Mouse (Mus musculus): ENCODE results near the gene Setdb1.
"Not testable (repeated sequence)": the region's sequence is repeated elsewhere in the genome, so short reads cannot be mapped to it uniquely, and the experiment has no call there.

Setdb1 gene

DNA sequence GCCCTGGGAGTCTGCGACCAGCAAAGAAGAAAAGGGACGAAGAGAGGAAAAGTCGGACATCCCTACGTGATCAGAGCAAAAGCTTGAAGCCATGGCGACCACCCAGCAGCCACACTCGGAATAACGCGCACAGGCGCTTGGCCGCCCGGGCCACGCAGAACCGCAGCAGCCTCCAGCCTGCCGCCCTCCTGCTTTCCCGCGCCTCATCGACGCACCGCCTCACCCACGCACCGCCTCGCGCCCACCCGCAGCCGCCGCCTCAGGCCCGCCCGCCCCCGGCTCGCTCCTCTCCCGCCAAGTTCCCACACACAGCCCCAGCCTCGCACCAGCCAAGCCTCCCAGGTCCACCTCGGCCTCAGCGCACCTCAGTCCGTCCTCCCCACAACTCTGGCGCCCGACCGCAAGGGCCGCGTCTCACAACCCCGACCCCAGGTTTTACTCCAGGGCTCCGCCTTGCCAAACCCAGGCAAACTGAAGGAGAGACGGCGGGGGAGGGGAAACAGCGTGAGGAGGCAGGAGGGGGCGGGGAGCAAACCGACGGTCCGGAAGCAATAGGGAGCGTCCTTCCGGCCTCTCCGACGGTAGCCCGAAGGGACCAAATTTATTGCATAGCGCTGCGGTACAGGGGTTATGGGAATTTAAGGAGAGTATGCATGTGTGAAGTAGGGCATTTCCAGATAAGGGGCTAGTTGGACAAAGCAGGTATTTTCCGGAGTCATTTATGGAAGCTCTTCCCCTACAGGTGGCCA lies at the start of gene Setdb1:
Gene Setdb1 (minus strand): TSS at position 502 of the 749 bp plus-strand sequence.
- peak; percentile 98 for DNase-seq

DNA sequence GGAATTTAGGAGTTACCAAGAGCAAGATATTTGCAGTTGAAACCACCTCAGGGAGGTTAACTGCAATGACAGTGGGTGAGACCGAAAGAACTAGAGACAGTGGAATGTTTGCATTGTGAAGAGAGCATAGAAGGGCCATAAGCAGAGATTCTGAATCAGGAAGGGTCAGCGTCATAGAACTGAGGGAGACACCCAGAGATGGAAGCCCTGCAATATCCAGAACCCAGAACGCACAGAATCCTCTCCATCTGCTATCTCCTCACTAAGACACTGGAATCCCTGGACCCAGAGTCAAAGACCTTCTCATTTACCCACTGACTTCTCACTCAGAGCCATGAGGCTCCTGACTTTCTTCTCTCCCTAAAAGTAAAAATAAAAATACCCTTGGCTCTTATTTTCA lies 45.7 kb upstream of the Setdb1 start, which contains the start of gene 4930558C23Rik:
Gene 4930558C23Rik (minus strand): TSS at position 101 of the 400 bp plus-strand sequence.
- DNase-seq = no peak

DNA sequence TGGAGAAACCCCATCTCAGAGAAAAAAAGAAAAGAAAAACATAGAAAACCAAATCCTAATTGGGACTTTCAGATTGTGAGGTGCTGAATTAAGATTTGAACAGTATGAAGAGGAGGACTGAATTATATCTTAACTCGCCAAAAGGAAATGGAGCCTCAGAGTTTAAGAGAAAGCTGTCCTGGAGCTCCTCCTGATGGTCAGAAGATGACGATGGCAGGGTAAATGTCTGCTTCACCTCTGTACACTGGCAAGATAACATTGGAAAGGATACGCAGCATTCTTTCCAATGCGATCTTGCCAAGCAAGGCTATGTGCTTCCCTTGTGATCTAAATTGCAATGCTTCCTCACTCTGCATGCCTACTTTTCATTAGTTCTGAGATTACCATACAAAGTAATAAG lies 37.4 kb upstream of the Setdb1 start:
- peak in 1 of 2 experiments; percentile 8 for DNase-seq

DNA sequence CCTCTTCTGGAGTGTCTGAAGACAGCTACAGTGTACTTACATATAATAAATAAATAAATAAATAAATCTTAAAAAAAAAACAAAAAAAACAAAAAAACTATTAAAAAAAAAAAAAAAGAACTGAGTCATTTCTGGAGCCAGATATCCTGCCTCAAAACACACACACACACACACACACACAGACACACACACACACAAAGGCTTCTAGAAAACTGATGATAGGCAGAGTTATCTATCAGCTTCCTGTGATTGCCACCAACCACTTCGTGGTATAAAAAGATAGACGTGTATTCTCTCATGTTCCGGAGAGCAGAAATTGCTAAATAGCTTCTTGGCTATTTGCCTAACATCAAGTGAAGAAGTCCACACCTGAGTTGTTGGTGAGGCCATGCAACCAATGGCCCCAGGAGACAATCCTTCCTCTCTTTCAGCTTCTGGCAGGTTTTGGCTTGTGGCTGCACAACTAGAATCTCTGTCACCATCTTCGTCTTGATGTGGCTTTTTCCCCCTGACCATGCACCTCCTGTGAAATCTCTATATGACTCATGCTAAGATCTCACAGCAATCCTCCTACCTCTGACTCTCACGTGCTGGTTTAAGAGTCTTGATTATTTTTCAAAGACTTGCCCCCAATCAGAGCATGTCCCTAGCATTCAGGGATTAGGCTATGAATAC lies 28.5 kb upstream of the Setdb1 start:
- no peak for DNase-seq

DNA sequence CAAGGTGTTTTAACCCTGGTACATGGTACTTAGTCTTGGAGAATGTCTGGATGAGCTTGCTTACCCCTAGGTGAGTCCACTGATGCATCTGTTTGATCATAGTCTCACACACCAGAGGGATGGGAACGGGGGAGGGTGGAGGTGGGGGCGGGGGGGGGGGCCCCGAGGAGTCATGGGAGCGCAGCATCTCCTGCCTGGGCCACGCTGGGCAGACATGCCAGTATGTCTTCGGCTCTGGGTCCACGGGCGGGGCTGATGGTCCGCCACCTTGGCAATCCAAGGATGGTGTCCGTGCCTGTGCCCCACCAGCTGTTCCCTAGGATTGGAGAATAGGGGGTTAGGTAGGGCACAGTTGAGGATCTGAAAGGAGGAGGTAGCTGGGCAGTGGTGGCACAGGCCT lies 16.2 kb upstream of the Setdb1 start:
- DNase-seq = no peak

DNA sequence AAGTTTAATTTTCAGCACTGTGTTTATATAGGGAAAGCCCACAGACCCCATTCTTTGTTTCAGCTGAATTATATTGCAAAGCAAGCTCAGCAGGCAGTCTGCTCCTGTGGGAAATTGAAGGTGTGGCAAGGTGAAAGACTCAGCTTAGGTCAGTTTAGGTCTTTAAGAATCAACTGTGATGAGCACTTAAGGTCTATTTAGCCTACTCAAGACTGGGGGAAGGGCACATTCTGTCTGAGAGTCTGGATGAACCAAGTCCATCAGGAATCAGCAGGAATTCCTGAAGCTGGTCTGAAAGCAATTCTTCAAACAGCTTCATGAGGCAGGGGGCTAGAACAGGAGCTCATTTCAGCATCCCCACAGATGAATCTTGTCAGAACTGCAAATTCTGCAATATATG lies 13.1 kb upstream of the Setdb1 start:
- DNase-seq = no peak

DNA sequence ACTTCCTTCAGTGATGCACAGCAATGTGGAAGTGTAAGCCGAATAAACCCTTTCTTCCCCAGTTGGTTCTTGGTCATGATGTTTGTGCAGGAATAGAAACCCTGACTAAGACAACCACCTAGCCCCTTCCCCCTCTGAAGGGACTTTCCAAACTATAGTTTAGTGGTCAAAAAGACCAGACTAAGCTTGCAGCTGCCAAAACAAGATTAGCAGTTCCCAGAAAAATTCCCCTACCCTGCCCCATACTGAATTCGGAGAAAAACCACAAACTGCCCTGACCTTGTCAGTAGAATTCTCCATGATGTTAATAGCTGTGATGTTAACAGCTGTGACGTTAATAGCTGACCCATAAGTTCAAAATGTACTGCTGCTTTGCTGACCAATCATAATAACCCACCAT lies 3.3 kb upstream of the Setdb1 start:
- not testable (repeated sequence) for DNase-seq

DNA sequence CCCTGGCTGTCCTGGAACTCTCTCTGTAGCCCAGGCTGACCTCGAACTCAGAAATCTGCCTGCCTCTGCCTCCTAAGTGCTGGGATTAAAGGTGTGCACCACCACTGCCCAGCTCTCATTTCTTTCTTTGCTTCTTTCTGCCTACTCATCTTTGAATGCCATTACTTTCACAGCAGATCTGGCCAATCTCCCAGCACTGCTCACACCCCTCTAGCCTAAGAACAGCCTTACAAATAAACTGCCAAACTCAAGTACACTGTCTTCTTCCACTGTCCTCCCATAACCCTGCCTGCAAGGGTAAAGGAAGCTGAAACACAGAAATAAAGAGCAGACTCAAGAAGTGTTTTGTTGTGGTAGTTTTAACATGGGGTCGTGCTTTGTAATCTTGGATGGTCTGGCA lies 744 bp upstream of the Setdb1 start:
- DNase-seq = no peak

DNA sequence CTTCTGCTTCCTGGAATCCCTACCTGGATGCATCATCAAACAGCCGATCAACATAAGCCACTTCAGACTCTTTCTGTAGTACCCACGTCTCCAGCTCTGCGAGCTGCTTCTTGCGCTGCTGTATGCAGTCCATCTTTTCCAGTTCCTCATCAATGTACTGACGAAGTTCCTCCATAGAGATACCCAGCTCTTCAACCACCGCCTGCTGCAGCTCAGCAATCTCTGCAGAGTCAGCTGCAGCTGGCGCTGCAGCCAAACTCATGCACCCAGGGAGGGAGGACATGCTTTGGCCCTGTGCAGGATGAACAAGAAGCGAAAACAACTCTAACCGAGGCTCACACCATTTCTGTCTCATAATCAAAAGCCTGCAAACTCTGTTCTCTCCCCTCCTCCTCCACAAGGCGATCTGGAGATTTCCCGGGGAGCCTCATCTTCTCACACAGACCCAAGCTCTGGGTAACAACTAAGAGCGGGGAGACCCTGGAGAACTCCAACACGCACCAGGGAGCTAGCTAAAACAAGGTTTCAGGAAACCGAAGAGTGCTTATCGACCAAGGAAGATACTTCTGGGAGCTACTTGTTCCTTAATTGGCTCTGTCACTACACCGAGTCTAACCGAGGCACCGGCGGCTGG lies 974 bp downstream of the Setdb1 start:
- DNase-seq = peak in 1 of 2 experiments; percentile 14

DNA sequence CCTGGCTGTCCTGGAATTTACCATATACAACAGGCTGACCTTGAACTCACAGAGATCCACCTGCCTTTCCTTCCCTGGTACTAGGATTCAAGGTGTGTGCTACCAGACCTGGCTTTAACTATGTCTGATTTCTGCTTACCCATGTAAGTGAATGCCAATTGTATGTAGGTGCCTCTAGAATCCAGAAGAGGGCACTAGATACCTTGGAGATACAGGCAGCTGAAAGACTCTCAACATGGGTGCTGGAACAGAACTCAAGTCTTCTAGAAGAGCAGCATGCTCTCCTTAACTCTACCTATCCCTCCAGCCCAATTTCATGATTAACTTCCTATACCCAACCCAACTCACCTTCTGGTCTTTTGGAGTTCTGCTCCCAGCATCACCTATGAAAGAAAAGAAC lies 7.5 kb downstream of the Setdb1 start:
- DNase-seq = no peak

DNA sequence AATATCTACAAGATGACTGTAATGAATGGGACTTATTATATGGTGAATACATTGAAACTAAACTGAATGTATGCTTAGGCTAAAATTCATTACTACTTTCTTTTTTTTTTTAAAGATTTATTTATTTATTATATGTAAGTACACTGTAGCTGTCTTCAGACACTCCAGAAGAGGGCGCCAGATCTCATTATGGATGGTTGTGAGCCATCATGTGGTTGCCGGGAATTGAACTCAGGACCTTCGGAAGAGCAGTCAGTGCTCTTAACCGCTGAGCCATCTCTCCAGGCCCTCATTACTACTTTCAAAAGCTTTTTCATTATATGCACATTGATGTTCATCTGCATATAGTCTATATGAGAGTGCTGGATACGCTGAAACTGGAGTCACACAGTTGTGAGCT lies 8.7 kb downstream of the Setdb1 start:
- not testable (repeated sequence) for DNase-seq

DNA sequence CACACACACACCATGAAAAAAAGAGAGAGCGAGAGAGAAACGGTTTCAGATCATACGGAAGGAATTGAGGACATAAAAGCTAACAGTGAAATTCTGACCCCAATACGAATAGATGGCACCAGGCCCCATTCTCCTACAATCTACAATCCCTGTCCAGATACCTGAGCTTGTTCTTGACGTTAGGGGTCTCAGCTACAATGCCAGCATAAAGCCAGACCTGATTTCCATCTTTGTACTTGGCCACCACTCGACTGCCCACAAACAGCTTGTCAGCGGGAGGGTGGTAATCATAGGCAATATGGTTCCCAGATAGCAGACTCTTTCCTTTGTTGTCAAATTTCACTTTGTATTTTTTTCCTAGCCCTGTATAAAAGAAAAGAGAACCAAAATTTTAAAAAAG lies 10.5 kb downstream of the Setdb1 start:
- DNase-seq = no peak

DNA sequence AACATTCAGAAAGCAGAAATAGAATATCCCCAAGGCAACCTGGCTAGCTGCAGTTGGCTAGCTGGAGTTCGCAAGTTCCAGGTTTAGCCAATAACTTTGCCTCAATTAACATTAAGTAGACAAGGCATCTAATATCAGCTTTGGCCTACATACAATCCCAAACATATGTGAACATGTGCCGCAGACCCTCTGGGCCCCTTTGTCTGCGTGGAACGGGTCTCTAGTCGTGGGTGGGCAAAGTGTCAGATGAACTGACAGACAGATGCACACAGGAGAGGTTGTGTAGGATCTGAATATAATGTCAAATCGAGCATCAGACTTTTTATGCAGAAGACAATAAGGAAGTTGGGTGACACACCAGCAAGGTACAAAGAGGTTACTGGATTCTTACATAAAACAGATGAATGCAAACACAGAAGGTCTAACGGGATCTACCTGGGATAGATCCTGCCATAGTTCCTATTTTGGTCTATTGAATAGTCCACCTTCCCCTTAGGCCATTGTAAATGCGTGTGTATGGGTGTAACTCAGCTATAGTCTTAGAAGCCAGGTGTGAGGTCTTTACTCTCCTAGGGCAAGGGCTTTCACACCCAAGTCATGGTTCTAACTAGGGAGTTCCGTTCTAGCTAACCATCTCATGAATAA lies 13.5 kb downstream of the Setdb1 start:
- DNase-seq = not testable (repeated sequence)

DNA sequence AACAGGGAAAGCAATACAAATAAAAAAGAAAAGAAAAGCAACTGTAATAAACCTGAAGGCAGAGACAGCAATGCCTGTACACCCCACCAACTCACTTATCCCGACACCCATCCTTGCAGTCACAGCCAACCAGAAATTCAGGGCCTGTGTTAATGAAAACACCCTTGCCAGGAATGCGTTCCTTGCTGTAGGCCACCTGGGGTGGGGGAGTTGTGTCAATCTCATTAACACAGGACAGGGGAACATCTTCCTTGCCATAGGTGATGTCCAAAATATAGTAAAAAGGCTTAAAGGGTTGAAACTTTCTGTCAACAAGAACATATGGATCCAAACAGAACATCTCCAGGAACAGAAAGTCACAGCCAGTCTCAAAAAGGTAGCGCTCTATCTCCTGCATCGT lies 18.8 kb downstream of the Setdb1 start:
- no peak for DNase-seq

DNA sequence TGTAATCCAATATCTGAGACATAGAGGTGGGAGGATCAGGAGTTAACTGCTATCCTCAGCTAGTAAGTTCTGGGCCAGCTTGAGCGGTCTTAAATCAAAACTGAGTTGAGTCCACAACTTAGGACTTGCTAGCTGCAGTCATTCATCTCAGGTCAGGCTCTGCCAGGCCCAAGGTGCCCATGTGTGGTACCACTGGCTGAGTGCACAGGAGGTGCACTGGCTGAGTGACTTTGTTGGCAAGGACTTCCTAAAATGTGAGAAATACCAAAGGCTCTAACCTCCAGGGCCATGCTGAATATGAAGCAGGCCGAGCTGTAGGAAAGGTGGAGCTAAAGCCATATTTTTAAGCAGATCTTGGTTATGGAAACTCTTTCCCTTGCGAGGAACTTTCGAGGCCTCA lies 19.7 kb downstream of the Setdb1 start:
- no peak for DNase-seq

DNA sequence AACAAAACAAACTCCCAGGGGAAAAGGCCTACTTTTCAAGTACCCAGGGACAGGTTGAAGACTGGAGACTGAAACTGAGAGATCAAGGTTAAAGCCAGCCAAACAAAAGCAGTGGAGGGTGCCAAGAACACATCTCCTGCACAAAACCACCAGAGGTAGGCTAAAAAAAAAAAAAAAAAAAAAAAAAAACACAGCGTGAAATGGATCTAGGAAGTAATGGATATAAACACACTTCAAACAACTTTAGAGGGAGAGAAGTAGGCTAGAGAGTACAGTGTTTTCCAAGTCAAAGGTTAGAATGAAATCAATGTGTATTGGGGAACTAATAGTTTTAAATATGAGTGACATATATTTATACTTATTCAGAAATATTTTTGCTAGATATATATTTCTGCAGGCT lies 25.5 kb downstream of the Setdb1 start:
- no peak for DNase-seq

DNA sequence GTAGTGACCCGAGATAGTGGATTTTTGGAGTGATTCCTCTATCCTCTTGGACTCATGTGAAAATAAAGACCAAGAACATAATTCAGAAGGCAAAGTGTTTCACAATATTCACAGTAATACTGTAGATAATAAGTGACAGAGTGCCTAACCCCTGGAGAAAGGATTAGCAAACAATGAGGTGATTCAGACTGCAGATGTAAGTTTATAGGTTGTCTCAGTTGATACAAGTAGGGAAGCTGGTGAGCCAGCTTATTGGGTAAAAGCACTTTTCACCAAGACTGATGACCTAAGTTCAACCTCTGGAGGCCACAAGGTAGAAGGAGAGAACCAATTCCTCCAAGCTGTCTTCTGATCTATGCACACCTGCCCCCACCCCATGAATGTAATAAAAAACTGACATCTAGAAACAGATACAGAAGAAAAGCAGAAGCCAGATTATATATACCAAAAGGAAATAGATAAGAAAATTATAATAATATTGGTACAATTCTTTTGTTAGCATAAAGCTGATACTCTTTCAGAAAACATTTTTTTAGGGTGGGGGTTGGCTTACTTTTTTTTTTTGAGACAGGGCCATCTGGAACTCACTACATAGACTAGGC lies 28.1 kb downstream of the Setdb1 start:
- no peak for DNase-seq

DNA sequence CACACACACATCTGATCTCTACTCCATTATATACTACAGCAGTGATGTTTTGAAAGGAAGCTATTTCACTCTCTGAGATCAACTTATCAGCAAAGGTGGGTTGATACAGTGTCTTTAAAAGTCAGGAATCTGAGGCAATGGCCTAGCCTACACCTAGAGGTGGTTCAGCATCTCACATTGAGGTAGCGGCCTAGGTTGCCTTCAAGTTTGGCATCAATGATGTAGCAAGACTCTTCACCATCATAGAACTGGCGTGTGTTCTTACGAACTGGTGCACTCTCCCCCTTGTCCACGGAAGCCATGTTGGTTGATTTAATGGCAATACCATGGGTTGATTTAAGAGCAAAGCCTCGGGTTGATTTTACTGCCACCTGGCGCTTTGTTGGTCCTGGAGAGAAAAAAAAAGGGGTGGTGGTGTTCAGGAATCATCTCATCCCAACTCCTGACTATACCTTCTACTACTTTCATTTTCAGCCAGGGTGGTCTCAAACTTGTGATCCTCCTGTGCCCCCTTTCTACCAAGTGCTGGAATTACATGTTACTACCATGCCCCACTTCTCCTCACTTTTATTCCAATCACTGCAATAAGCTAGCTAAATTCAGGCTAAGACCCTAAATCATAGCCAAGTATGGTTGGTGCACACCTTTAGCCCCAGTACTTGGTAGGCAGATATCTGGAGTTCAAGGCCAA lies 32.4 kb downstream of the Setdb1 start:
- DNase-seq = no peak

DNA sequence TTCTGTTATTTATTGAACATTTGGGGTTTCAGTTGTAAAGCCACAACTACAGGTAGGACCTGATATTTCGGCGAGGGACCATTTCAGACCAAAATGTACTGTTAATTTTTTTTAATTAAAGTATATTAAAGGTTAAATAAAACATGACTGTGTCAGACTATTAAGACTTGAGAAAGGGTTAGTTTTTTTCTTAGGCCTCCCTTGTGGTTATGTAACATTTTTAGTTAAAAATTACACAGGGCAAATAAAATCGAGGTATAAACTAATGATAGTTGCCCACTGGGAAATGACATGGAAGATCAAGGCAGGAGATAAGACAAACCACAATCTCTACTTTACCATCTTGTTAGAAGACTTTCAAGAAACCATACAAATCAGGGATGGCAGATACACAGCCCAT lies 33.6 kb downstream of the Setdb1 start:
- no peak for DNase-seq

DNA sequence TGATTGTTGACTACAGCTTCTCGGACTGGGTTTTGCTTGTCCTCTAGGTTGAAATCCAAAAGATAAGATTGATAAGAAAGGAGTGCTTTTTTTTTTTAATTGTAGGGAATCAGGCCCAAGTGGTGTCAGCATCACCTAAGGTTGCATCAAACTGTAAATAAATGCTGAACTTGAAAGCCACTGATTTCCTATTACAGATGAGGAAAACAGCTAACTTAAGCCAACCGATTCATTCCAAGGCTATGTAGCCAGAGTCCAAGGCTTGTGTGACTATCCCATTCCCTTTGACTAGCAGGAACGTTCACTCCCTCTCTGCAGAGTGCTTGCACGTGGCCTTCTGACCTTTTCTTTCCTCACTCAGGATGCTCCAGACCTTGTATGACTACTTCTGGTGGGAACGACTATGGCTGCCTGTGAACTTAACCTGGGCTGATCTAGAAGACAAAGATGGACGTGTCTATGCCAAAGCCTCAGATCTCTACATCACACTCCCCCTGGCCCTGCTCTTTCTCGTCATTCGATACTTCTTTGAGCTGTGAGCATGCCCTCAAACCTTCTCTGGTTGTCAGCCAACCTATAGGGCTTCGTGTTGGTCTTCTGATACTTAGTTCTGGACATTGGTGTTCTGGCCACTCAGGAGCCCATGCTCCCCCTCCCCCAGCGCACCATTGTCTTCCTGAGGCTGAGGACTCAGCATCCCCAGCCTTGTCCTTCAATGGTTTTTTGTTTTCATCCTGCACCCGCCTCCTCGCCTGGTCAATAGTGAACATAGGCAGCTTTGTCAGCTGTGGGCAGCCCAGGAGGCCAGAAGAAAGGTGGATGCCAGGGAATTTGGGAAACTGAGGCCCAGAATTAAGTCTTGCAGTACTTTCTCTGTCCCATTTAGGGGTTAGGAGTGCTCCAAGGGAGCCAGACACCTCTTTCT lies 37.0 kb downstream of the Setdb1 start:
- no peak for DNase-seq

DNA sequence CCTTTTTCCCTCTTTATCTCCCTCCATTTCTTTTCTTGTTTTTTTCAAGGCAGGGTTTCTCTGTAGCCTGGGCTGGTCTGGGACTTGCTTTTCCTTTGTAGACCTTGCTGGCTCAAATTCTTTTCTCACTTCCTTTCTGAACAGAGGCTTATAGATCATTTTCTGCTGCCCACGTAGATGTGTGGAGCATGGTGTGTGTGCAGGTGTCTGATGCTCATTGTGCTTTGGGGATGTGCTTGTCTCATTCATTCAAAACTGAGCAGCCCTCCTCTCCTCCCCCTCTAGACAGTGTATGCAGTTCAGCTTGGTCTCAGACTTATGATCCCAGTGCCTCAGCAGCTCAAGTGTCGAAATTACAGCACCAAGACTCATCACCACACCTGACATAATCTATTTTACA lies 37.9 kb downstream of the Setdb1 start:
- no peak for DNase-seq

Data from kidney, postnatal 4 days (tissue).